Mouse (Mus musculus) gastrocnemius, adult 2 months (tissue): ENCODE results near the gene Hoxc5. TPM values are rescaled to one million over a fixed set of nuclear protein-coding genes. Genes with fewer than 3 reads are reported as not detected.
A peak's percentile ranks its signal among the peaks of the same experiment; 100 is the strongest.

Experiments
- DNase-seq: peaks from one replicate; pipeline ENCODE4 v3.0.0; 2022
- H3K27ac ChIP-seq: fragments of 200-600 bp; 2 replicates; pipeline ENCODE4 v1.8.1; 2022; ENCODE audit warnings: mild to moderate bottlenecking
- H3K4me3 ChIP-seq: fragments of 200-600 bp; 2 replicates; pipeline ENCODE4 v1.8.1; 2022; ENCODE audit warnings: mild to moderate bottlenecking, moderate library complexity
- CTCF ChIP-seq: fragments of 200-600 bp; IDR thresholded peaks from 2 replicates; pipeline ENCODE4 v1.8.1; 2022; ENCODE audit warnings: antibody characterized with exemption, mild to moderate bottlenecking, moderate library complexity
- intact Hi-C: fragments of 180-260 bp; cut with DNase I; formaldehyde crosslinking; loops from one replicate; pipeline ENCODE4 v1.15.1; 2025
- total RNA-seq, 2 experiments: library from RNA; stranded (reverse); gene quantifications; 2 replicates each; pipeline ENCODE4 v1.2.3; 2021

Gene Hoxc5
- total RNA-seq, 2 experiments from 2014 or later: 2.7 to 2.9 TPM

DNA sequence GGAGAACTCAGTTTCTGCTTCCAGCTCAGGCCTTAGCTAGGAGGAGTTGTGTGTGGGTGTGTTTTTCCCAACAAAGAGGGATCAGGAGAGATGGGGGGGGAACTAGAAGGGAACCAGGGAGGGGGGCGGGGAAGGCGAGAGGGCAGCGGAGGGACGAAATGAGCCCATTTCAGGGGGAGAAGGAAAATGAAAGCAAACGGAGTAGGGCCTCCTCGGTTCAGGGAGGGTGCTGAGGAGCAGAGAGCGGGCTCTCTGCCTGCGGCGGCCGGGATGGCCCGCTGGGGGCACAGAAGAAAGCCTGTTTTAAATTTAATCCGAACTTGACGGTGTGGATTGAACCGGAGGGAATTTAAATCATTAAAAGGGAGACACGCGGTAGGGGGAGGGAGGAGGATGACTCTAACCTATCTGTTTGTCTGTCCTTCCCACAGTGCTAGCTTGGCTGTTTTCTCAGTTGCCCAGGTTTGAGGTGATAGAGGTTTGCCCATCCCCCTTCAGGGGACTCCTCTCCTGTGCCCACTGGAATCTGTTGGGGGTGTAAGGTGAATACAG, 10.3 kb downstream of the Hoxc5 start:
- intact Hi-C loops: no loop called here
- H3K4me3 ChIP-seq: peak overlapping the region; percentile 85
- peak overlapping the region; percentile 91 for H3K27ac ChIP-seq
- TF ChIP-seq CTCF: no peak
- DNase-seq: peak; percentile 42

DNA sequence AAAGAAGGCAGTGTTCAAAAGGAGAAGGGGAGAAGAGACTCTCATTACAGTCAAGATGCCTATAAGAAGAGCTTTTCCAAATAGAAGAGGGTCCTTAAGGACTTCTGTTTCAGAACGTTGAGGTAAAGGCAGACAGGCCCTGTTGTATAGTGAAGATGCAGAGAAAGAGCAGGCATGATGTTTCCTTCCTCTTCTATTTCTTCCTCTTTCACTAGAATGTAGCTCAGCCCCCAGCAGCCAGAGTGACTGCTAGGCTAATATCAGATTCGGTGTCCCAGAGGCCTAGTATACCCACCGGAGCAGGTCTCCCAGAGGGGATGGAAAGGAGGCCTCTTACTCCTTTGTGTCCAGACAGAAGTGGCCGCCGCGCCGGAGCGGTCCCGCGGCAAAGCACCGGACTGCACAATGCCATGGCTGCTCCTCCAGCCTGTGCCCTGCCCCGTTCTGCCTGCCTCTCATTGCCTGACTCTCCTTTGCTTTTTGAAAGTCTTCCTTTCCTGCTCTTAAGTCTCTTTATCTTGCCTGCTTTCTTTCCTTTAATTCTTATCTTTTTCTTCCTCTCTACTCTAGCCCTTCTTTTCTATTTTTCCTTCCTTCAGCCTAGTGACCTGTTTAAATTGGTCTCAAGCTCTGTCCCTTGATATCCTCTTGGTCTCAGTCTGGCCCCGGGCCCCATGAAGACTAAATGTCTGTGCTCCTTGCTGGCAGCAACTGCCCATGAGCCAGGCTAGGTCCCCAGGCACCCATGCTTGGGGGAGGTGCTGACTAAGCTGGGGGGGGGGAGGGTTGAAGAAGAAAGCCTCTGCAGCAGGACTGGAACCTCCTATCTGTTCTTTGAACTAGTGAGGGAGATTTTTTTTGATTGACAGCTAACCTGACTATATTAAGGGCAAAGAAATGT, 11.6 kb downstream of the Hoxc5 start:
- peak overlapping the region; percentile 85 for H3K4me3 ChIP-seq
- DNase-seq: peak; percentile 66
- intact Hi-C loops: no loop called here
- TF ChIP-seq CTCF: no peak
- H3K27ac ChIP-seq: peak overlapping the region; percentile 91

DNA sequence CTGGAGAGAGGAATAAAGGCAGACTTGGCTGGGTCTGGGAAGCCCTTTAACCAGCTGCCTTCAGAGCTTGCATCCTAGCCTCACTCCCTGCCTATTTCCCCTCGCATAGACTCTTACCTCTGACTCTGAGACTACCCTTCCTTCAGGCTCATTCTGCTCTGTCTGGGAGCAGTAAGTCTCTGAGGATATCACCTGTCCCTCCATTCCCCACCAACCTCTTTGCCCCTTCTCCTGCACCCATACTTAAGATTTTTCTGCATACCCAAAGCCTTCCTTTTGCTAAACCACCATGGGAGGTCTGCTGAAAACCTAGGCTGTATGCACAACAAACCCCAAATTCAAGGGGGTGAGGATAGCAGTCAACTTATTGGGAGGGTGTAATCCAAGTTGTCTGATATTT, 12.7 kb downstream of the Hoxc5 start:
- Histone ChIP-seq H3K27ac (peak overlapping the region; percentile 91), H3K4me3 (peak overlapping the region; percentile 81)
- DNase-seq: peak; percentile 12
- TF ChIP-seq CTCF: no peak
- intact Hi-C loops: loop anchor here (2.0 kb wide), 1 partner anchor 13 kb away; the partner anchor contains the start of genes Hoxc10 and Hoxc5

DNA sequence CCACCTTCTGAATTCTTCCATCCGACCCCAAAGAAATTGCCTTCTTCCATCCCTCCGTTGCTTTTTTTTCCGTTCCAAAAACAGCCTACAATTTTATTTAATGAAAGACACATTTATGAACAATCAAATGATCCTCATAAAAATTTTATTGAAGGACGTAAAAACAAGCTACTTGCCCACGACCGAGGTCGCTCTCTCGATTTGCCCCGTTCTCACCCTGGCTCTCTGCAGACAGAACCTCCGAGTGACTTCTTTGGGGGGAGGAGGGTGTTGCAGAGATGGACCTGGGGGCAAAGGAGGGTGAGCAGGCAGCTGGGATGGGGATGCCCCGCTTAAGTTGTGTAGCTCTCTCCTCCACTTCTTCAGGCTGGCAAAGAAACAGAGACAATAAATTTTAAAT, 13.1 kb downstream of the Hoxc5 start:
- H3K4me3 ChIP-seq: peak overlapping the region; percentile 81
- intact Hi-C loops: loop anchor here (2.0 kb wide), 1 partner anchor 14 kb away; the partner anchor contains the start of genes Hoxc10 and Hoxc5
- DNase-seq: peak; percentile 16
- no peak for TF ChIP-seq CTCF
- peak overlapping the region; percentile 91 for H3K27ac ChIP-seq

DNA sequence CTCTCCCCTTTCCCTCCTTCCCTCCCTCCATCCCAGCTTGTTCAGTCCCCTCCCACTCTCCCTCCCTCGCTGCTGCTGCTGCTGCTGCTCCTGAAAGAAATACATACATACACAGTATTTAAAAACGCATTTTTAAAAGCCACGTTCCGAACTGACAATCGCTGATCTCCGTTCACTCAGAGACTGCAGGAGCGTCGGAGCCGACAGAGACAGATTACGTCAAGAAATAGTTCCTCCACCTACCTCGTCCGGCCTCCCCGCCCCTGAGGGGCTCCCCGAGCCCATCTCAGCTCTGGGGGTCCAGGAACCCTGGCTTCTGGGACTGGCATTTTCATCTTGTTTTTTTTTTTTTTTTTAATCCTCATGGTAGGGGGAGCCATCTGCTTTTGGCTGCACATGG, 13.7 kb downstream of the Hoxc5 start:
- no peak for TF ChIP-seq CTCF
- peak overlapping the region; percentile 91 for H3K27ac ChIP-seq
- intact Hi-C loops: loop anchor here (2.0 kb wide), 1 partner anchor 14 kb away; the partner anchor contains the start of genes Hoxc10 and Hoxc5

DNA sequence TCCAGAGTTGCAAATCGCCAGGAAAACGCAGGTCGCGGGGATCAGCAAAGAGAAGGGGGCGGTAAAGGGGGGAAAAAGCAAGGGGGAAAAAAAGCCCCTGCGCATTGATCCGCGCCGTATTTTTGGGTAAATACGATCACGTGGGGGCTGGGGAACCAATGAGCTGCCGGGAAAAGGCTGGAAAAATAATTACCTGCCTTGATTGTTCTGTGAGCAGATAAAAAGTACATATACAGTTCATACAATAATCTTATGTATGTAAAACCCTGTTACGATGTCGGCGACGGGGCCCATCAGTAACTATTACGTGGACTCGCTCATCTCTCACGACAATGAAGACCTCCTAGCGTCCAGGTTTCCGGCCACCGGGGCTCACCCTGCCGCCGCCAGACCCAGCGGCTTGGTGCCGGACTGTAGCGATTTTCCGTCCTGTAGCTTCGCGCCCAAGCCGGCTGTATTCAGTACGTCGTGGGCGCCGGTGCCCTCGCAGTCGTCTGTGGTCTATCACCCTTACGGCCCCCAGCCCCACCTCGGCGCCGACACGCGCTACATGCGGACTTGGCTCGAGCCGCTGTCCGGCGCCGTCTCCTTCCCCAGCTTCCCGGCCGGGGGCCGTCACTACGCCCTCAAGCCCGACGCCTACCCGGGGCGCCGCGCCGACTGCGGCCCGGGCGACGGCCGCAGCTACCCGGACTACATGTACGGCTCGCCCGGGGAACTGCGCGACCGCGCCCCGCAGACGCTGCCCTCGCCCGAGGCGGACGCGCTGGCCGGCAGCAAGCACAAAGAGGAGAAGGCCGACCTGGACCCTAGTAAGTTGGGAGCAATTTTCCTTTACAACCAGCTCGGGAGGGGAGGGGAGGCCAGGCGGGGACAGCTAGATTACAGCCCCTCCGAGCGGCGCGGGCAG, 14.4 kb downstream of the Hoxc5 start:
- intact Hi-C loops: loop anchor here (2.0 kb wide), 1 partner anchor 15 kb away; the partner anchor contains the start of genes Hoxc10 and Hoxc5
- Histone ChIP-seq H3K4me3 (peak overlapping the region; percentile 81), H3K27ac (peak overlapping the region; percentile 91)
- no peak for TF ChIP-seq CTCF
- DNase-seq: peak; percentile 81

More for the DNA sequence above, 13.7 kb downstream of the Hoxc5 start:
- peak overlapping the region; percentile 81 for H3K4me3 ChIP-seq
- peak; percentile 52 for DNase-seq

DNA sequence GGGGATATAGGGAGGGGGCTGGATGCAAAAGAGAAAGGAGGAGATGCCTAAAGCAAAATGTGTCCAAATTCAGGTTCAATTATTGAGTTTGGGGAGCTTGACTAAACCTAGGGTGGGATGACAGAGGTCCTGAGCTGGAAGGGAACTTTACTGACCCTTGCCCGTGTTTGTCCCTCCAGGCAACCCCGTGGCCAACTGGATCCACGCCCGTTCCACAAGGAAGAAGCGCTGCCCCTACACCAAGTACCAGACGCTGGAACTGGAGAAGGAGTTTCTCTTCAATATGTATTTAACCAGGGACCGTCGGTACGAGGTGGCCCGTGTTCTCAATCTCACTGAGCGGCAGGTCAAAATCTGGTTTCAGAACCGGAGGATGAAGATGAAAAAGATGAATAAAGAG, 16.5 kb downstream of the Hoxc5 start:
- Histone ChIP-seq H3K4me3 (peak overlapping the region; percentile 81), H3K27ac (0 out of 2 replicates have a peak overlapping the region, but pooled peaks have one; percentile 6)
- intact Hi-C loops: no loop called here
- no peak for TF ChIP-seq CTCF
- DNase-seq: peak; percentile 49

DNA sequence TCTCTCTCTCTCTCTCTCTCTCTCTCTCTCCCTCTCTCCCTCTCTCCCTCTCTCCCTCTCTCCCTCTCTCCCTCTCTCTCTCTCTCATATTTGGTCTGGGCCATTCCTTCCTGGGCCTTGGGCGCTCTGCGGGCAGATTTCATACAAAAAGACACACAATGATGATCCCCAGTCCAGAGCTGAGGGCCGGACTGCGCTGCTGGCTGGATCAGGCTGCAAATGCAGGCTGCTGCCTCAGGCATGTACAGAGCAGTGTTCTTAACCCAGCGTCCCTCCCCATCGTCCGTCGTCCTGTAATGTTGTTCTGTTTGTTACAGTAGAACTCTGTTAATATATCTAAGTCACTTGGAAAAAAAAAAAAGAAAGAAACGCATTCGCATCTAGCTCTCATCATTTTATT, 17.3 kb downstream of the Hoxc5 start:
- H3K27ac ChIP-seq: no peak overlapping the region
- intact Hi-C loops: no loop called here
- DNase-seq: peak; percentile 25

DNA sequence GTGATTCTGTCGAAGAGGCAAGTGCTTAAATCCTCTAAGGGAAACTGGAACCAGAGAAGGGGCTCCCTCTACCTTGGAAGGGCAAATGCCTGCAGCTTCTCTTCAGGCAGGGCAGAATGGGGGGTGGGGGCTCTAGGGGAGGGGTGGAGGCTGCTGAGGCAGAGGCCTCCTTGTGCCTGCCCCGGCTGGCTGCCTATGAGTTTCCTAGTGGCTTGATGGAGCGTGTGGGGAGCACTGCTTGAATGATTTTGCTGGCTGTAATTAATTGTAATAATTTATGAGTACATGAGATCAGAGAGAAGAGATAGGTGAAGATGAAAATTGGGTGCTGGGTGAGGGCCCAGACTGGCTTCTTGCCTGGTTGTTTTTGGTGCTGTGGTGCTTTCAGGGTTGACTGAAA, 17.7 kb downstream of the Hoxc5 start:
- peak; percentile 10 for DNase-seq
- no peak for TF ChIP-seq CTCF
- Histone ChIP-seq H3K27ac (no peak overlapping the region), H3K4me3 (no peak overlapping the region)
- intact Hi-C loops: no loop called here

More for the DNA sequence above, 17.3 kb downstream of the Hoxc5 start:
- H3K4me3 ChIP-seq: no peak overlapping the region
- TF ChIP-seq CTCF: no peak

DNA sequence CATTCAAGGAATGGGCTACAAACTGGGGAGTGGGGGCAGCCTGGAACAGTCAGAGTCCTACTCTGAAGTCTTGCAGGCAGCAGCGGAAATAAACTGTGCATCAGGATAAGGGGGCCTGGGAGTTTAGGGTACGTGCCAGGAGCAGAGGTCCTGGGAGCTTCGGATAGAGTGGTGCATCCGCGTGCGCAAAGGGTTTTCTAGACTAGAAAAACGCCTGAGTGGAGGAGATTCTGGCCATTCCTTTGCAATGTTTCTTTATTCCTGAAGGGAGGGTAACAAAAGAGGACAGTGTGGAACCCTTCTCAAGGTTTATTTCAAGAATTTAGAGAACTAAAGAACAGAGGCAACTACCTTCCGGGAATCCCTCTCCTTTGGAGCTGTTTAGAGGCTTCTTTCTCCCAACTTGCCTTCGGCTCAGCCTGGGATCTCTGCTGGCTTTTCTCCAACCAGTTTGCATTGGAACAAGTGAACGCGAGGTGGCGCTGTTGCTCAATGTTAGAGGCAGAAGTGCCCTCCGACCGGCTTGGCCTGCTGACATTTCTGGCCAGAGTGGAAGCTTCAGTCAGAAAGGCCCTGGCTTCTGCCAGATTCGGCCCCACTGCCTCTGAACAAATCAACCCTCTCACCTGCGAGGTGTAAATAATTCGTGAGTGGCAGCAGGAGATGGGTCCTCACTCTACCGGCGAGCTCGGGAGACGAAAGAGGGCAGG, 20.0 kb downstream of the Hoxc5 start:
- DNase-seq: peak; percentile 94
- intact Hi-C loops: loop anchor here (1.0 kb wide), 1 partner anchor 178 kb away; no protein-coding TSS in a partner anchor
- Histone ChIP-seq H3K4me3 (0 out of 2 replicates have a peak overlapping the region, but pooled peaks have one; percentile 4), H3K27ac (peak overlapping the region; percentile 61)
- peak; percentile 90 for TF ChIP-seq CTCF

DNA sequence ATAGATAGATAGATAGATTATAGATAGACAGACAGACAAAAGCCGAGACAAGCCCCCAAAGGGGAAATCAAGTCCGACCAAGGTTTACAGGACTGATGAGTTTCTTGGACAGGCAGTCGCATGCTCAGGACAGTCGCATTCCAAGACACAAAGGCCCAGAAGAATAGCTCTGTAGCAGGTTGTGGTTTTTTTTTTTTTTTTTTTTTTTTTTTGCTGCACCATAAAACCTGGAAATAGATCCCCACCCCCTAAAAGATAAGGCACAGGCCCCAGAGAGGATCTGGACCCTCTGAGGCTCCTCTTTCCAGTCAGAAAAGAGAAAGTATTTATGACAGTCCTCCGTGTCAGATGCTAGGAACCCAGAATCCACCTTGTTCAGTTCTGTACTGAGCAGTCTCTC, 20.8 kb downstream of the Hoxc5 start:
- no peak for DNase-seq
- H3K27ac ChIP-seq: no peak overlapping the region
- no peak overlapping the region for H3K4me3 ChIP-seq
- intact Hi-C loops: loop anchor here (2.0 kb wide), 1 partner anchor 143 kb away; no protein-coding TSS in a partner anchor
- TF ChIP-seq CTCF: no peak
